Mouse (Mus musculus) kidney, embryonic 16.5 days (tissue): ENCODE measurements around the gene Inpp4b. TPM values are rescaled to one million over a fixed set of nuclear protein-coding genes. Genes with fewer than 3 reads are reported as not detected.

ENCODE experiments used
- ATAC-seq: fragments of 200-750 bp; cut with Nextera tagmentation; 2 replicates; pipeline ENCODE4 v1.8.0; 2017; ENCODE audit warnings: moderate TSS enrichment; ENCODE audit not compliant: low FRiP score, low TSS enrichment
- H3K27ac ChIP-seq: fragments of 300-500 bp; sonication (generic); 2 replicates; pipeline ENCODE4 v1.5.1; 2014; ENCODE audit warnings: low read length
- H3K27me3 ChIP-seq: fragments of 300-500 bp; sonication (generic); 2 replicates; pipeline ENCODE4 v1.6.1; 2014; ENCODE audit warnings: low read length, control low read depth, mixed read lengths; ENCODE audit not compliant: insufficient read depth
- H3K36me3 ChIP-seq: fragments of 300-500 bp; sonication (generic); 2 replicates; pipeline ENCODE4 v1.6.1; 2014; ENCODE audit warnings: low read length, control low read depth, mixed read lengths; ENCODE audit not compliant: insufficient read depth
- H3K4me1 ChIP-seq: fragments of 300-500 bp; sonication (generic); 2 replicates; pipeline ENCODE4 v1.6.1; 2014; ENCODE audit warnings: low read length, control low read depth, mixed read lengths; ENCODE audit not compliant: insufficient read depth
- H3K4me2 ChIP-seq: fragments of 300-500 bp; sonication (generic); replicated peaks from 2 replicates; pipeline ENCODE4 v1.6.1; 2014; ENCODE audit warnings: low read depth, low read length
- H3K4me3 ChIP-seq: fragments of 300-500 bp; sonication (generic); 2 replicates; pipeline ENCODE4 v1.5.1; 2014; ENCODE audit warnings: mild to moderate bottlenecking, low read length
- H3K9ac ChIP-seq: fragments of 300-500 bp; sonication (generic); replicated peaks from 2 replicates; pipeline ENCODE4 v1.6.1; 2014; ENCODE audit warnings: low read length
- H3K9me3 ChIP-seq: fragments of 300-500 bp; sonication (generic); 2 replicates; pipeline ENCODE4 v1.6.1; 2016; ENCODE audit warnings: low read length, control low read depth
- WGBS: fragments of 180-500 bp; shearing (Covaris S2); extraction: QIAGEN DNeasy Blood & Tissue Kit; methylation state at CpG from one replicate; pipeline ENCODE4 v1.1.7; 2014; 5-methylcytosine and 5-hydroxymethylcytosine counted together
- polyA plus RNA-seq: library from polyadenylated mRNA; unstranded; fragments of >200 nt; fragmentation: Nextera tagmentation; extraction: Ambion mirVana; gene quantifications from 2 replicates; pipeline ENCODE4 v1.2.1, GENCODE M21; 2015

The Inpp4b gene
- polyA plus RNA-seq, 1 experiment from 2014 or later: 11.0 TPM

DNA sequence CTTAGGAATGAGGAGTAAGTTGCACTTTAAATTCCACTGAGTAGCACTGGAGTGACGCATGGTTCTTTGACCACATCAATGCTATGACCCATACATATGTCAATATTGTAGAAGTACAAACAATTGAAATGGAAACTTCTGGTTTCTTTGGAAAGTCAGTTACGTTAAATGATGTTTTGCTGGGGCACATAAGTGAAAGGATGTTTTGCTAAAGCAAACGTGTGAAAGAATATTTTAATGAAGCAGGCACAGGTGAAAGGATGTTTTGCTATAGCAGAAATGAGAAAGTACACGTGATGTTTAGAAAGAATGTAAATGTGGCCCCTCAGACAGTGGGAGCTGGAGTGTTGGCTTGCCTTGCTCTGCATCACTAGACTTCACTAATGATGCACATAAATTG, 216.2 kb downstream of the Inpp4b start:
- H3K4me3 ChIP-seq: no peak overlapping the region
- 78% methylated on average over 4 of the region's 4 CpGs for WGBS
- no peak overlapping the region for H3K4me2 ChIP-seq
- no peak for ATAC-seq
- no peaks in the 10 kb centered on the region for H3K9me3 ChIP-seq
- no peak overlapping the region for H3K27ac ChIP-seq
- no peak overlapping the region for H3K9ac ChIP-seq
- H3K27me3 ChIP-seq: no peaks in the 10 kb centered on the region
- no peaks in the 10 kb centered on the region for H3K36me3 ChIP-seq
- no peaks in the 10 kb centered on the region for H3K4me1 ChIP-seq

DNA sequence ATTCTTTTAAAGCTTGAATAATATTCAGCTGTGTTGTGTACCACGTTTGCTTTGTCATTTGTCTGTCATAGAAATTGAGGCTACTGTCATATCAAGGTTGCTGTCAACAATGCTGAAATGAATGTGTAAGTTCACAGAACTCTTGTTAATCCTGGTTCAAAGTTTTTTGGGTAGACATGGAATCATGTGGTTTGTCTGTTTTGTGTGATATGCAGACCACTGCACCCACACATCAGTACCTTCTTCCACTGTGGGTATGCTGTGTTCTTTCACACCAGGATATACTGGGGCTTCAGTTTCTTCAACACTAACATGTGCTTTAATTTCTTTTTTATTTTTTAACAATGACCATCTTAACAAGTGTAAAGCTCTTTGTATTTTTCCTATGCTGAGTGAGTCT, 220.0 kb downstream of the Inpp4b start:
- 66% methylated on average over 1 of the region's 1 CpGs for WGBS
- no peaks in the 10 kb centered on the region for H3K27me3 ChIP-seq
- no peaks in the 10 kb centered on the region for H3K4me1 ChIP-seq
- no peaks in the 10 kb centered on the region for H3K9me3 ChIP-seq
- H3K9ac ChIP-seq: no peak overlapping the region
- H3K27ac ChIP-seq: no peak overlapping the region
- H3K36me3 ChIP-seq: no peaks in the 10 kb centered on the region
- no peak overlapping the region for H3K4me3 ChIP-seq
- no peak overlapping the region for H3K4me2 ChIP-seq
- ATAC-seq: no peak

DNA sequence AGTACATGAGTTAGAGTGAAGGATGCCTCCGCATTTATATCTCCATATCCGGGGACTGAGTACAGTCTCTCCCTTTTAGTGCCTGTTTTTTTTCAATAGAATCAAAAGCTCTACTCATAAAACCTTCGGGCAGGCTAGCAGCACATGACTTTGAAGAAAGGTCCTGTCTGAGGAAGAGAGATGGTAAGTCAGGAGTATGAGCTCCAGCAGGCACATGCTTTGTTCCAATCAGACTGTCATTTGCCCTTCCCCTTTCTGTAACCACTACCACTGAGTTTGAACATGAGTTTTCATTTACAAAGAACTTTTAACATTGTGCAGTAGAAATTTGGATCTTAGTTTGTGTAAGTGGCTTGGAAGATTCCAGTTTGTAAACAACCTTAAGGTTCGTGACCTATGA, 223.1 kb downstream of the Inpp4b start:
- Histone ChIP-seq H3K4me2 (no peak overlapping the region), H3K9ac (no peak overlapping the region), H3K27me3 (no peaks in the 10 kb centered on the region), H3K4me1 (no peaks in the 10 kb centered on the region), H3K9me3 (no peaks in the 10 kb centered on the region), H3K27ac (no peak overlapping the region), H3K4me3 (no peak overlapping the region), H3K36me3 (no peaks in the 10 kb centered on the region)
- WGBS: 81% methylated on average over 4 of the region's 4 CpGs
- ATAC-seq: no peak

GRCm38 (mm10) chr8:81572319-81573104, 230.2 kb downstream of the Inpp4b start:
- 88% methylated on average over 1 of the region's 1 CpGs for WGBS
- Histone ChIP-seq H3K4me1 (no peaks in the 10 kb centered on the region), H3K27me3 (no peaks in the 10 kb centered on the region), H3K27ac (no peak overlapping the region), H3K36me3 (no peaks in the 10 kb centered on the region), H3K4me2 (no peak overlapping the region), H3K9ac (no peak overlapping the region), H3K9me3 (no peaks in the 10 kb centered on the region), H3K4me3 (no peak overlapping the region)
- ATAC-seq: no peak

DNA sequence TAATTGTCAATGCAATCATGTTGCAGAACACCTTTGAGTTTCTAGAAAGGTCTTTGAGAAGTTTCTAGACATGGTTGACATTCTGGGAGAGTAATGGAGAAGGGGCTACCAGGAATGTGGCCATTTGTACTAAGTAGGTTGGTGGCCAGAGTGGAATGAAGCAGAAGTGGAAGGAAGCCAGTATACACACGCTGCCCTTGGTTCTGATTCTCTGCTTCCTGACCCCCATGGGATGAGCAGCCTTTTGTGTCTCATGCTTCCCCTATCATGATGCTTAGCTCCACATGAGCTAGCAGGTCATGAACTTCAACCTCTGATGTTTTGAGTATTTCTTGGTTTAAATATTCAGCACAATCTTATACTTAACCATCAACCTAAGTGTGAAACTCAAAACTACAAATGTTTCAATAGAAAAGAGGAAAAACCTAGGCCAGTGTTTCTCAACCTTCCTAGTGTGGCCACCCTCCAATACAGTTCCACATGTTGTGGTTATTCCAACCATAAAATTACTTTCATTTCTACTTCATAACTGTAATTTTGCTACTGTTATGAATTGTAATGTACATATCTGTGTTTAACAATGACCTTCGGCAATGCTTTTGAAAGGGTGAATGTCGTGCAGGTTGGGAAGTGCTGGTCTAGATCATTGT, 233.0 kb downstream of the Inpp4b start:
- Histone ChIP-seq H3K9ac (no peak overlapping the region), H3K27ac (no peak overlapping the region), H3K4me2 (no peak overlapping the region), H3K36me3 (no peaks in the 10 kb centered on the region), H3K27me3 (no peaks in the 10 kb centered on the region), H3K4me3 (no peak overlapping the region), H3K4me1 (no peaks in the 10 kb centered on the region), H3K9me3 (no peaks in the 10 kb centered on the region)
- WGBS: 86% methylated on average over 3 of the region's 3 CpGs
- no peak for ATAC-seq

DNA sequence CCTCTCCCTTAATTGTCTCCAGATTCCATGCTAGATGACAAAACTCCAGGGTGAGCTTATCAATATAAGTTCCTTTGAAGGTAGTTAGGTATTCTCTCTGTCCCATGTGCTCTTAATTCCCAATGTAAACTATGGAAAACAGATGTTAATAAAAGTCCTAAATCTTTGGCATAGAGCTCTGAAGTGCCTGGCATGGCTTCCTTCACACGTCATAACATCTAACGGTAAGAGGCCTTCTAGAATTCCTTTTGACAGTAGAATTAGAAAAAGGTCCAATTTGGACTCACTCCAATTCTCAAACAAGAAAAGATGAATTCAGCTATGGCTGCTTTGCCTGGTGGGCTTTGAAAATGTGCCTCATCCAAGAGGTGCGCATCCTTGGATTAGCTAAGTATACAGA, 236.6 kb downstream of the Inpp4b start:
- 69% methylated on average over 3 of the region's 3 CpGs for WGBS

GRCm38 (mm10) chr8:81581817-81582437, 239.6 kb downstream of the Inpp4b start:
- peak overlapping the region; percentile 46; the same call in 1 of the 2 replicates for H3K27ac ChIP-seq
- no peak overlapping the region for H3K9ac ChIP-seq
- no peak overlapping the region for H3K4me2 ChIP-seq
- no peaks in the 10 kb centered on the region for H3K9me3 ChIP-seq
- H3K4me1 ChIP-seq: no peaks in the 10 kb centered on the region
- no peak overlapping the region for H3K4me3 ChIP-seq
- 64% methylated on average over 2 of the region's 2 CpGs for WGBS
- H3K36me3 ChIP-seq: no peaks in the 10 kb centered on the region
- peak; percentile 82 for ATAC-seq
- no peaks in the 10 kb centered on the region for H3K27me3 ChIP-seq

More for the DNA sequence above, 236.6 kb downstream of the Inpp4b start:
- Histone ChIP-seq H3K27ac (no peak overlapping the region), H3K9me3 (no peaks in the 10 kb centered on the region), H3K4me2 (no peak overlapping the region), H3K4me1 (no peaks in the 10 kb centered on the region), H3K9ac (no peak overlapping the region), H3K4me3 (no peak overlapping the region), H3K27me3 (no peaks in the 10 kb centered on the region), H3K36me3 (no peaks in the 10 kb centered on the region)
- no peak for ATAC-seq

DNA sequence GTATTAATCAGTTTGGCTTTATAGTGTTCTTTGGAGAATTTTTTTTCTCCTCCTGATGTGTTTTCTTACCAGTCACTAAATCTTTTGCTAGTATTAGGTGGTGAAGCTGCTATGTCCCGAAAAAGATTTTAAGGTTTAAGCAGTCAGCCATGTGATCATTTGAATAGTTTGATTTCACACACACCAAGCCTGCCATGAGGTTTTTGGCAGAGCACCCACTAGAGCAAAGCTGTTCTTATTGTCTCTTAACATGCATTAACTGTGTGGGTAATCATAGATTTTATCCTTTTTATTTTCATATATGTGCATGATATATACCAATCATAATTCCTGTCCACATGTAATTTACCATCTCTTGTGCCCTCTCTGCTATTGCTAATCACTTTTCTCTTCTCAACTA, 240.6 kb downstream of the Inpp4b start:
- 57% methylated on average over 1 of the region's 1 CpGs for WGBS
- no peak for ATAC-seq

DNA sequence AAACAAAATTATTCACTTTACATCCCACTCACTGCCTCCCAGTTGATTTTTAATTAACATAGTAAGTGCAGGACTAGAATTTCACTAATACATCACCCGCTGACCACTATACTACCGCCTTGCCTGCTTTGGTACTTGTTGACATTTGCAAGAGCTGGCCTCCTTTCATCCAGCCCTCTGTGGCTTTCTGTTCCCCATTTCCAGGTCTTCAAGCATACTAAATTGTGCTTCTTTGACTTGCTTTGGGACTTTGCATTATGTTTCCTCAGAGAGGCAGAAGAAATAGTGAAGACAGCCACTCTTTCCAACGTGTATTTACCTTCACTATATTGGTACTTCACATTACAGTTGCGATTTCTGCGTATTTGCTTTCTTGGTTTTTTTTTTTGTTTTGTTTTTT, 244.4 kb downstream of the Inpp4b start:
- Histone ChIP-seq H3K9ac (no peak overlapping the region), H3K9me3 (no peaks in the 10 kb centered on the region), H3K4me2 (no peak overlapping the region), H3K4me1 (no peaks in the 10 kb centered on the region), H3K27ac (no peak overlapping the region), H3K4me3 (no peak overlapping the region), H3K27me3 (no peaks in the 10 kb centered on the region), H3K36me3 (no peaks in the 10 kb centered on the region)
- WGBS: 88% methylated on average over 5 of the region's 5 CpGs
- ATAC-seq: no peak

More for the DNA sequence above, 240.6 kb downstream of the Inpp4b start:
- H3K36me3 ChIP-seq: no peaks in the 10 kb centered on the region
- H3K27me3 ChIP-seq: no peaks in the 10 kb centered on the region
- no peak overlapping the region for H3K4me2 ChIP-seq
- H3K4me1 ChIP-seq: no peaks in the 10 kb centered on the region
- no peak overlapping the region for H3K4me3 ChIP-seq
- H3K27ac ChIP-seq: no peak overlapping the region
- no peaks in the 10 kb centered on the region for H3K9me3 ChIP-seq
- H3K9ac ChIP-seq: no peak overlapping the region
